Mouse (Mus musculus) heart, embryonic 11.5 days (tissue): Measurements from ENCODE around the gene Csrnp1. TPM values are rescaled to one million over a fixed set of nuclear protein-coding genes. Genes with fewer than 3 reads are reported as not detected.

Experiments
- ATAC-seq: fragments of 200-750 bp; cut with Nextera tagmentation; replicated peaks from 2 replicates; pipeline ENCODE4 v1.8.0; 2017; ENCODE audit warnings: moderate library complexity; ENCODE audit not compliant: insufficient number of reproducible peaks, low FRiP score, low TSS enrichment
- H3K27ac ChIP-seq: fragments of 300-500 bp; sonication (generic); 2 replicates; pipeline ENCODE4 v1.5.1; 2014; ENCODE audit warnings: mild to moderate bottlenecking, low read depth, low read length
- H3K27me3 ChIP-seq: fragments of 300-500 bp; sonication (generic); 2 replicates; pipeline ENCODE4 v1.6.1; 2014; ENCODE audit warnings: mild to moderate bottlenecking, low read length, mixed read lengths; ENCODE audit not compliant: control insufficient read depth, insufficient read depth
- H3K36me3 ChIP-seq: fragments of 300-500 bp; sonication (generic); 2 replicates; pipeline ENCODE4 v1.6.1; 2014; ENCODE audit warnings: mild to moderate bottlenecking, low read length, moderate library complexity, mixed read lengths; ENCODE audit not compliant: control insufficient read depth, insufficient read depth
- H3K4me1 ChIP-seq: fragments of 300-500 bp; sonication (generic); 2 replicates; pipeline ENCODE4 v1.6.1; 2014; ENCODE audit warnings: low read length; ENCODE audit not compliant: control insufficient read depth, insufficient read depth
- H3K4me2 ChIP-seq: fragments of 300-500 bp; sonication (generic); 2 replicates; pipeline ENCODE4 v1.6.1; 2014; ENCODE audit warnings: mild to moderate bottlenecking, moderate library complexity
- H3K4me3 ChIP-seq: fragments of 300-500 bp; sonication (generic); 2 replicates; pipeline ENCODE4 v1.5.1; 2014; ENCODE audit warnings: low read depth, low read length
- H3K9ac ChIP-seq: fragments of 300-500 bp; sonication (generic); 2 replicates; pipeline ENCODE4 v1.6.1; 2014; ENCODE audit warnings: mild to moderate bottlenecking, low read depth, low read length, moderate library complexity
- H3K9me3 ChIP-seq: fragments of 300-500 bp; sonication (generic); replicated peaks from 2 replicates; pipeline ENCODE4 v1.6.1; 2016; ENCODE audit warnings: low read length; ENCODE audit not compliant: control insufficient read depth
- WGBS: fragments of 180-500 bp; shearing (Covaris S2); extraction: QIAGEN DNeasy Blood & Tissue Kit; methylation state at CpG from one replicate; pipeline ENCODE4 v1.1.7; 2014; ENCODE audit not compliant: insufficient replicate concordance; 5-methylcytosine and 5-hydroxymethylcytosine counted together
- polyA plus RNA-seq: library from polyadenylated mRNA; unstranded; fragments of >200 nt; fragmentation: Nextera tagmentation; extraction: Ambion mirVana; gene quantifications from 2 replicates; pipeline ENCODE4 v1.2.1, GENCODE M21; 2014

Csrnp1 gene
- polyA plus RNA-seq, 1 experiment from 2014 or later: 3.3 TPM

GRCm38 (mm10) chr9:119978151-119978810 lies 6.2 kb downstream of the Csrnp1 start:
- H3K4me1 ChIP-seq: peaks cover 66% of the 10 kb centered on the region
- H3K4me3 ChIP-seq: no peak overlapping the region
- H3K9ac ChIP-seq: no peak overlapping the region
- peak overlapping the region; percentile 20 for H3K4me2 ChIP-seq
- no peaks in the 10 kb centered on the region for H3K27me3 ChIP-seq
- ATAC-seq: no peak
- H3K27ac ChIP-seq: peak overlapping the region; percentile 48
- no peaks in the 10 kb centered on the region for H3K9me3 ChIP-seq
- 46% methylated on average over 9 of the region's 9 CpGs for WGBS
- H3K36me3 ChIP-seq: peaks cover 14% of the 10 kb centered on the region

- 22% methylated on average over 5 of the region's 5 CpGs for WGBS
- Histone ChIP-seq H3K9ac (peak overlapping the region; percentile 40; the same call in 1 of the 2 replicates), H3K36me3 (peaks cover 18% of the 10 kb centered on the region), H3K4me1 (peaks cover 62% of the 10 kb centered on the region), H3K9me3 (no peaks in the 10 kb centered on the region), H3K4me2 (peak overlapping the region; percentile 20), H3K27me3 (no peaks in the 10 kb centered on the region), H3K4me3 (no peak overlapping the region), H3K27ac (peak overlapping the region; percentile 48)
- no peak for ATAC-seq
Measured at GRCm38 (mm10) chr9:119977557-119978060, 6.8 kb downstream of the Csrnp1 start.

- H3K9ac ChIP-seq: peak overlapping the region; percentile 40; the same call in 1 of the 2 replicates
Measured at GRCm38 (mm10) chr9:119976704-119977556, 7.5 kb downstream of the Csrnp1 start.

GRCm38 (mm10) chr9:119975286-119975685 lies 9.2 kb downstream of the Csrnp1 start:
- 89% methylated on average over 4 of the region's 4 CpGs for WGBS
- H3K9me3 ChIP-seq: no peaks in the 10 kb centered on the region
- ATAC-seq: no peak
- no peaks in the 10 kb centered on the region for H3K27me3 ChIP-seq
- H3K4me2 ChIP-seq: no peak overlapping the region
- H3K4me1 ChIP-seq: peaks cover 48% of the 10 kb centered on the region
- peaks cover 25% of the 10 kb centered on the region for H3K36me3 ChIP-seq
- H3K4me3 ChIP-seq: no peak overlapping the region
- no peak overlapping the region for H3K27ac ChIP-seq
- no peak overlapping the region for H3K9ac ChIP-seq

More at GRCm38 (mm10) chr9:119976704-119977556, 7.5 kb downstream of the Csrnp1 start:
- Histone ChIP-seq H3K27me3 (no peaks in the 10 kb centered on the region), H3K27ac (peak overlapping the region; percentile 48; the same call in 1 of the 2 replicates), H3K36me3 (peaks cover 25% of the 10 kb centered on the region), H3K4me3 (no peak overlapping the region), H3K4me2 (peak overlapping the region; percentile 20), H3K9me3 (no peaks in the 10 kb centered on the region), H3K4me1 (peaks cover 55% of the 10 kb centered on the region)
- ATAC-seq: no peak
- WGBS: 20% methylated on average over 17 of the region's 17 CpGs

- H3K36me3 ChIP-seq: peaks cover 25% of the 10 kb centered on the region
- H3K4me3 ChIP-seq: no peak overlapping the region
- H3K9ac ChIP-seq: no peak overlapping the region
- 78% methylated on average over 5 of the region's 5 CpGs for WGBS
- no peak overlapping the region for H3K27ac ChIP-seq
- H3K4me2 ChIP-seq: no peak overlapping the region
- H3K4me1 ChIP-seq: peaks cover 41% of the 10 kb centered on the region
- no peaks in the 10 kb centered on the region for H3K9me3 ChIP-seq
- no peaks in the 10 kb centered on the region for H3K27me3 ChIP-seq
- no peak for ATAC-seq
Measured at GRCm38 (mm10) chr9:119974609-119975008, 9.8 kb downstream of the Csrnp1 start.

GRCm38 (mm10) chr9:119973869-119974520 lies 10.5 kb downstream of the Csrnp1 start:
- no peaks in the 10 kb centered on the region for H3K27me3 ChIP-seq
- no peak overlapping the region for H3K9ac ChIP-seq
- no peaks in the 10 kb centered on the region for H3K9me3 ChIP-seq
- no peak overlapping the region for H3K4me3 ChIP-seq
- H3K27ac ChIP-seq: no peak overlapping the region
- WGBS: 87% methylated on average over 27 of the region's 27 CpGs
- no peak overlapping the region for H3K4me2 ChIP-seq
- peaks cover 37% of the 10 kb centered on the region for H3K4me1 ChIP-seq
- no peak for ATAC-seq
- H3K36me3 ChIP-seq: peaks cover 25% of the 10 kb centered on the region

GRCm38 (mm10) chr9:119973281-119973680 lies 11.2 kb downstream of the Csrnp1 start:
- ATAC-seq: no peak
- Histone ChIP-seq H3K4me2 (no peak overlapping the region), H3K27me3 (no peaks in the 10 kb centered on the region), H3K4me3 (no peak overlapping the region), H3K9me3 (no peaks in the 10 kb centered on the region), H3K4me1 (peaks cover 31% of the 10 kb centered on the region), H3K9ac (no peak overlapping the region), H3K27ac (no peak overlapping the region), H3K36me3 (peaks cover 25% of the 10 kb centered on the region)
- WGBS: 92% methylated on average over 23 of the region's 23 CpGs

- no peak overlapping the region for H3K4me2 ChIP-seq
Measured at GRCm38 (mm10) chr9:119972582-119972981, 11.9 kb downstream of the Csrnp1 start.

More at GRCm38 (mm10) chr9:119972582-119972981, 11.9 kb downstream of the Csrnp1 start:
- Histone ChIP-seq H3K9ac (no peak overlapping the region), H3K4me3 (no peak overlapping the region), H3K9me3 (no peaks in the 10 kb centered on the region), H3K36me3 (peaks cover 25% of the 10 kb centered on the region), H3K27ac (no peak overlapping the region; the same call in 1 of the 2 replicates), H3K27me3 (no peaks in the 10 kb centered on the region), H3K4me1 (peaks cover 24% of the 10 kb centered on the region)
- 86% methylated on average over 12 of the region's 12 CpGs for WGBS
- no peak for ATAC-seq
